Comparison of ENCODE assay signal across 14 mouse cellular contexts in genomic region chr14:8032087-8032944, GRCm38 (mm10). TPM values are rescaled to one million over a fixed set of nuclear protein-coding genes. Genes with fewer than 3 reads are reported as not detected.
DNase-seq lines count a peak whose midpoint lies in the region; ATAC-seq and TF ChIP-seq lines count a peak whose summit lies in the region.
"Had no signal": no experiment of that assay in that cellular context is flagged by ENCODE, and none has a peak within 500 bp of the region (broad histone marks: within the 10 kb centered on the region; RNA-seq: fewer than 3 reads in every experiment).

No protein-coding gene starts in this region.

- H3K9ac ChIP-seq in forebrain, embryonic 14.5 days (ENCODE audit: low read length), result no peak overlapping the region
- H3K9ac ChIP-seq in forebrain, embryonic 12.5 days, result no peak overlapping the region
- H3K9ac ChIP-seq: intestine, embryonic 15.5 days; liver, postnatal 0 days; stomach, embryonic 15.5 days had no signal

- 50% methylated on average over 13 of the region's 13 CpGs for WGBS in forebrain, embryonic 14.5 days
- 52% methylated on average over 13 of the region's 13 CpGs for WGBS in forebrain, embryonic 12.5 days

- H3K27me3 ChIP-seq in forebrain, embryonic 14.5 days (replicated peaks; ENCODE audit: control insufficient read depth, insufficient read depth, low read length), result no peaks in the 10 kb centered on the region
- no peaks in the 10 kb centered on the region for H3K27me3 ChIP-seq in forebrain, embryonic 12.5 days
- H3K27me3 ChIP-seq: intestine, embryonic 15.5 days; stomach, embryonic 15.5 days had no signal

- H3K9me3 ChIP-seq in forebrain, embryonic 14.5 days (replicated peaks; ENCODE audit: control insufficient read depth, low read length), result no peaks in the 10 kb centered on the region
- no peaks in the 10 kb centered on the region for H3K9me3 ChIP-seq in forebrain, embryonic 12.5 days
- H3K9me3 ChIP-seq: intestine, embryonic 15.5 days; stomach, embryonic 15.5 days had no signal

- DNase-seq in forebrain, embryonic 14.5 days (ENCODE audit: low spot score), result peak; percentile 37
- DNase-seq in left cerebral cortex, adult 2 months (ENCODE audit: extremely low spot score in 1 of 2, low spot score in 2 of 2), result peak in 1 of 2 experiments; percentile 42
- DNase-seq in left cerebral cortex, adult 11 months (ENCODE audit: low spot score), result no peak
- DNase-seq in cerebellum, postnatal 36 days, result peak; percentile 50 to 58
- peak; percentile 18 for DNase-seq in right cerebral cortex, postnatal 14 days
- DNase-seq in thymus, postnatal 36 days, result no peak
- DNase-seq in kidney, adult 9 months, result no peak
- DNase-seq: liver, postnatal 0 days had no signal

- H3K4me1 ChIP-seq in forebrain, embryonic 14.5 days (ENCODE audit: control insufficient read depth, insufficient read depth, low read length), result peaks cover 2% of the 10 kb centered on the region; the same call in 1 of the 2 replicates
- H3K4me1 ChIP-seq in forebrain, embryonic 12.5 days, result peaks cover 11% of the 10 kb centered on the region
- H3K4me1 ChIP-seq: intestine, embryonic 15.5 days; stomach, embryonic 15.5 days had no signal

- no peak overlapping the region for H3K4me3 ChIP-seq in forebrain, embryonic 14.5 days (ENCODE audit: low read depth, low read length)
- no peak overlapping the region for H3K4me3 ChIP-seq in forebrain, embryonic 12.5 days (replicated peaks)
- H3K4me3 ChIP-seq in left cerebral cortex, adult 2 months, result no peak overlapping the region
- H3K4me3 ChIP-seq: erythroblast, embryonic 14.5 days; intestine, embryonic 15.5 days; stomach, embryonic 15.5 days had no signal

- no peak overlapping the region for H3K4me2 ChIP-seq in forebrain, embryonic 14.5 days (ENCODE audit: low read length)
- H3K4me2 ChIP-seq in forebrain, embryonic 12.5 days, result no peak overlapping the region
- H3K4me2 ChIP-seq: intestine, embryonic 15.5 days; stomach, embryonic 15.5 days had no signal

- TF ChIP-seq CTCF in left cerebral cortex, adult 2 months (IDR thresholded peaks at IDR 0.05), result no peak

- intact Hi-C loops in left cerebral cortex, adult 2 months (cut with DNase I), result no loop called here

- no peaks in the 10 kb centered on the region for H3K36me3 ChIP-seq in forebrain, embryonic 14.5 days (ENCODE audit: control insufficient read depth, insufficient read depth, low read length)
- H3K36me3 ChIP-seq in forebrain, embryonic 12.5 days (replicated peaks), result no peaks in the 10 kb centered on the region
- H3K36me3 ChIP-seq: intestine, embryonic 15.5 days; stomach, embryonic 15.5 days had no signal

- H3K27ac ChIP-seq in forebrain, embryonic 14.5 days (ENCODE audit: low read depth, low read length), result no peak overlapping the region
- no peak overlapping the region for H3K27ac ChIP-seq in forebrain, embryonic 12.5 days
- peak overlapping the region; percentile 61 for H3K27ac ChIP-seq in left cerebral cortex, adult 2 months
- H3K27ac ChIP-seq: intestine, embryonic 15.5 days; stomach, embryonic 15.5 days had no signal

- peak; percentile 55; the same call in 1 of the 2 replicates for ATAC-seq in forebrain, embryonic 14.5 days
- no peak for ATAC-seq in forebrain, embryonic 12.5 days (ENCODE audit: low FRiP score)
- ATAC-seq: intestine, embryonic 15.5 days; liver, postnatal 0 days had no signal

RNA-seq across cellular contexts. Expression of gene Abhd6, which starts 29.6 kb away (rescaled TPM):
- 33.5 and 34.1 TPM in 2 replicates for polyA plus RNA-seq in forebrain, embryonic 14.5 days (2014; fragmentation: Nextera tagmentation; extraction: Ambion mirVana)
- 18.8 and 21.4 TPM in 2 replicates for polyA plus RNA-seq in forebrain, embryonic 12.5 days (2016; fragmentation: Nextera tagmentation; extraction: Ambion mirVana)
- total RNA-seq in left cerebral cortex, adult 2 months (2021), result 10 to 100 TPM; 69.2 to 78.7 TPM
- polyA plus RNA-seq: erythroblast, embryonic 14.5 days had no signal

RNA-seq across cellular contexts. Expression of gene Dnase1l3, which starts 37.9 kb away (rescaled TPM):
- polyA plus RNA-seq in forebrain, embryonic 14.5 days (2014; fragmentation: Nextera tagmentation; extraction: Ambion mirVana), result 0.05 and 0.15 TPM in 2 replicates
- not detected in 2 replicates for polyA plus RNA-seq in forebrain, embryonic 12.5 days (2016; fragmentation: Nextera tagmentation; extraction: Ambion mirVana)
- total RNA-seq in left cerebral cortex, adult 2 months (2021), result under 1 TPM in 1 of 2 experiments, not detected in 1; 0.07 TPM
- polyA plus RNA-seq: C2C12; erythroblast, embryonic 14.5 days; neural tube, embryonic 11.5 days had no signal

RNA-seq across cellular contexts. Expression of gene Rpp14, which starts 47.9 kb away (rescaled TPM):
- 58.3 and 65.1 TPM in 2 replicates for polyA plus RNA-seq in forebrain, embryonic 14.5 days (2014; fragmentation: Nextera tagmentation; extraction: Ambion mirVana)
- 53.3 and 53.6 TPM in 2 replicates for polyA plus RNA-seq in forebrain, embryonic 12.5 days (2016; fragmentation: Nextera tagmentation; extraction: Ambion mirVana)
- total RNA-seq in left cerebral cortex, adult 2 months (2021), result 10 to 100 TPM; 32.7 to 40.2 TPM

Comparison
In these comparisons a context has a peak if more than half of its experiments do, and no peak if none do; other contexts are left out.
1. DNase-seq: peak in forebrain, embryonic 14.5 days (single experiment), cerebellum, postnatal 36 days (2 of 2) and right cerebral cortex, postnatal 14 days (single experiment); none in left cerebral cortex, adult 11 months (single experiment), thymus, postnatal 36 days (0 of 2) and kidney, adult 9 months (single experiment).